Mouse (Mus musculus) heart, embryonic 12.5 days (tissue): Measurements from ENCODE around the gene Olfr99. TPM values are rescaled to one million over a fixed set of nuclear protein-coding genes. Genes with fewer than 3 reads are reported as not detected.
A peak's percentile ranks its signal among the peaks of the same experiment; 100 is the strongest.

Source experiments
- ATAC-seq: fragments of 200-750 bp; cut with Nextera tagmentation; 2 replicates; pipeline ENCODE4 v1.8.0; 2017; ENCODE audit warnings: moderate TSS enrichment, moderate library complexity; ENCODE audit not compliant: insufficient number of reproducible peaks, low FRiP score
- H3K27ac ChIP-seq: fragments of 300-500 bp; sonication (generic); 2 replicates; pipeline ENCODE4 v1.5.1; 2016; ENCODE audit warnings: mild to moderate bottlenecking, moderate library complexity; ENCODE audit not compliant: poor library complexity, severe bottlenecking
- H3K27me3 ChIP-seq: fragments of 300-500 bp; sonication (generic); replicated peaks from 2 replicates; pipeline ENCODE4 v1.6.1; 2016; ENCODE audit warnings: mild to moderate bottlenecking, moderate library complexity
- H3K36me3 ChIP-seq: fragments of 300-500 bp; sonication (generic); 2 replicates; pipeline ENCODE4 v1.6.1; 2016; ENCODE audit warnings: mild to moderate bottlenecking, moderate library complexity
- H3K4me1 ChIP-seq: fragments of 300-500 bp; sonication (generic); replicated peaks from 2 replicates; pipeline ENCODE4 v1.6.1; 2016; ENCODE audit warnings: mild to moderate bottlenecking
- H3K4me2 ChIP-seq: fragments of 300-500 bp; sonication (generic); 2 replicates; pipeline ENCODE4 v1.6.1; 2016; ENCODE audit warnings: mild to moderate bottlenecking, moderate library complexity
- H3K4me3 ChIP-seq: fragments of 300-500 bp; sonication (generic); 2 replicates; pipeline ENCODE4 v1.5.1; 2016; ENCODE audit warnings: mild to moderate bottlenecking
- H3K9ac ChIP-seq: fragments of 300-500 bp; sonication (generic); 2 replicates; pipeline ENCODE4 v1.6.1; 2016; ENCODE audit warnings: mild to moderate bottlenecking, moderate library complexity
- H3K9me3 ChIP-seq: fragments of 300-500 bp; sonication (generic); replicated peaks from 2 replicates; pipeline ENCODE4 v1.6.1; 2016; ENCODE audit warnings: mild to moderate bottlenecking, moderate library complexity
- WGBS: fragments of 180-500 bp; shearing (Covaris S2); methylation state at CpG from one replicate; pipeline ENCODE4 v1.1.7; 2016; 5-methylcytosine and 5-hydroxymethylcytosine counted together
- polyA plus RNA-seq: library from polyadenylated mRNA; unstranded; fragments of >200 nt; fragmentation: Nextera tagmentation; extraction: Ambion mirVana; gene quantifications from 2 replicates; pipeline ENCODE4 v1.2.1, GENCODE M21; 2016

Gene Olfr99
- not detected in 2 replicates for polyA plus RNA-seq

DNA sequence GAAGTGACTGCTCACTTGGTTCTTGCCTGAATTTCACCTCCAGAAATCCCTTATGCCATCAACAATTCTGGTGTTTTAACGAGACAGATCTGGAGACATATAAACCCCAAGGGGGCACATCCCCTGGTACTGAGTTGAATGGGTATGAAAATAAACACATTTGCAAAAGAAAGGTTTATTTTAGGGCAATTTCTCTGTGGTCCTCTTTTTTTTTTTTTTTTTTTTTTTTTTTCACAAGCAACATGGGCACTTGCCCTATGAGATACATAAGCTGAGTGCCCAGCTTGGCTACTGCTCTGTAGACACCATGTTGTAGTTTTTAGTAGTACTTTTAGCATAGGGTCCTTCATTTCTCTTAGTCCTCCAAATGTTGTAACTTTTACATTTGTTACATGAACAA is at the start of gene Olfr99:
Olfr99 (minus strand) TSS at position 101 of the 400 bp plus-strand sequence.
- Histone ChIP-seq H3K9me3 (no peaks in the 10 kb centered on the region), H3K4me1 (no peaks in the 10 kb centered on the region), H3K4me2 (no peak within 1 kb of the TSS), H3K9ac (no peak within 1 kb of the TSS), H3K27ac (no peak within 1 kb of the TSS), H3K36me3 (no peaks in the 10 kb centered on the region), H3K27me3 (no peaks in the 10 kb centered on the region), H3K4me3 (no peak within 1 kb of the TSS)
- no peak for ATAC-seq
- 70% methylated on average over 1 of the region's 1 CpGs for WGBS

DNA sequence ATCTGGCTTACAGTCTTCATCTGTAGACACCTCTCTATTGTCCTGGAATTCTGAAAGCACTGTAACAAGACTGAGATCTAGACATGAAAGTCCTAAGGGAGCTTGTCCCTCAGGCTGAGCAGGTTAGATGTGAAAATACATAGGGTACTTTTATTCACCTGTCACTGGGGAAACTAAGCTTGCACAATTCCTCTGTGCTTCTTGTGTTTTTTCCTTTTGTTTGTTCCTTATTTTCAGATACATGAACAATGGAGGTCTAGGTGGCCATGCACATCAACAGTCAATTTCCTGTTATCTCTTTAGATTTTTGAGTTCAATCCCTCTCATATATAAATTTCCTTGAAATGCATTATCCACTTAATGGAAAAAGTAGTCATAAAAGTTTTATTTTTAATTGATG is 33.7 kb upstream of the Olfr99 start, which contains the start of gene Olfr102:
Olfr102 (minus strand) TSS at position 101 of the 400 bp plus-strand sequence.
- Histone ChIP-seq H3K27ac (no peak within 1 kb of the TSS), H3K4me2 (no peak within 1 kb of the TSS), H3K9ac (no peak within 1 kb of the TSS), H3K4me3 (no peak within 1 kb of the TSS), H3K36me3 (no peaks in the 10 kb centered on the region), H3K9me3 (peaks cover 11% of the 10 kb centered on the region), H3K27me3 (no peaks in the 10 kb centered on the region), H3K4me1 (no peaks in the 10 kb centered on the region)
- ATAC-seq, result no peak

DNA sequence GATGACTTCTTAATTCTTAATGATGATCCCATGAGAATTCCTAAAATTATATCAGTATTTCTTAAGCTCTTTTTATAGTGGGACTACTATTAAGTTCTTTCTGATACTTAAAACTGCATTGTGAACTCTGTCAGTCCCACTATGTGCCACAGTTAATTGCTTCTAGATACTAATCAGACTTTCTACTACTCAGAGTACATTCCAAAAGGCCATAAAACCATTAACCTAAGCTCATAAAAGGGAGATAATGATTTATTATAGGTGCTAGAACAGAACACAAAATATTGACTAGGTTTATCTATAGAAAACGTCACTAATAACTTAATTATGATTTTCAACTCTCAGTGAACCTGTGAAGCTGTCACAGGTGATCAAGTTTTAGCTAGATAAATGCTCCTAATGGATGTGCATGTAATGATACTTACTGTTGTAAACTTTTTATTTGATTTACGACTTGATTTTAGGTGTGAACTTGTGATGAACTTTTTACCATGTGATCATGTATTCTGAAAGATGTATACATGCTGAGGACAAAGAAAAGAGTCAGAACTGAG is 27.0 kb upstream of the Olfr99 start:
- no peak overlapping the region for H3K4me3 ChIP-seq
- 35% methylated on average over 2 of the region's 2 CpGs for WGBS
- ATAC-seq, result no peak

GRCm38 (mm10) chr17:37308483-37308882 is 25.2 kb upstream of the Olfr99 start:
- no peaks in the 10 kb centered on the region for H3K36me3 ChIP-seq
- no peaks in the 10 kb centered on the region for H3K9me3 ChIP-seq
- no peak for ATAC-seq
- no peak overlapping the region for H3K27ac ChIP-seq
- H3K4me3 ChIP-seq, result no peak overlapping the region
- H3K27me3 ChIP-seq, result no peaks in the 10 kb centered on the region
- no peaks in the 10 kb centered on the region for H3K4me1 ChIP-seq
- 33% methylated on average over 4 of the region's 4 CpGs for WGBS
- H3K4me2 ChIP-seq, result no peak overlapping the region
- no peak overlapping the region for H3K9ac ChIP-seq

More for the DNA sequence above, 27.0 kb upstream of the Olfr99 start:
- H3K9me3 ChIP-seq, result no peaks in the 10 kb centered on the region
- H3K36me3 ChIP-seq, result no peaks in the 10 kb centered on the region
- no peak overlapping the region for H3K27ac ChIP-seq
- no peak overlapping the region for H3K9ac ChIP-seq
- H3K27me3 ChIP-seq, result no peaks in the 10 kb centered on the region
- no peaks in the 10 kb centered on the region for H3K4me1 ChIP-seq
- no peak overlapping the region for H3K4me2 ChIP-seq

- H3K27me3 ChIP-seq, result no peaks in the 10 kb centered on the region
- H3K9ac ChIP-seq, result no peak within 1 kb of the TSS
- no peaks in the 10 kb centered on the region for H3K9me3 ChIP-seq
- H3K4me2 ChIP-seq, result no peak within 1 kb of the TSS
- H3K36me3 ChIP-seq, result no peaks in the 10 kb centered on the region
- ATAC-seq, result no peak
- H3K27ac ChIP-seq, result no peak within 1 kb of the TSS
- WGBS, result 65% methylated on average over 4 of the region's 4 CpGs
- H3K4me1 ChIP-seq, result no peaks in the 10 kb centered on the region
- no peak within 1 kb of the TSS for H3K4me3 ChIP-seq
Observed at GRCm38 (mm10) chr17:37304213-37304612, 21.0 kb upstream of the Olfr99 start, which contains the start of gene Olfr101. TSS of gene Olfr101 (minus strand) at chr17:37304313.

DNA sequence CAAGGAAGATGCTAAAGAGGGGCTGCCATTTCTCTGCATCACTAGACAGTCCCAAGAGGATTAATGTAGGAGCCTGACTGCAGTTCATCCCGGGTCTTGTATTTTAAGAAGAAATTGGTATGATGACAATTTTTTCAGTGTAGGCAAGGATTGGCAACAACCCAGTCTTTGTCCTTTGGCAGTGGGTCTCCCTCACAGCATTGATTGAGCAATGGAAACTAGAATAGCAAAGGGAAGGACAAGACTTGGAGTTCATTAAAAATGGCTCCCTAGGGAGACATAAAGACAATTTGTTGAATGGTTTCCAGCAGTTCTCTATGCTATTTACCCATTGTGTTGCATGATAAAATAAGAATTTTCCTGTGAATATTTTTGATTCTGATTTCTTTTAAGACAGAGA is 2.9 kb downstream of the Olfr99 start:
- H3K9me3 ChIP-seq, result no peaks in the 10 kb centered on the region
- no peak overlapping the region for H3K4me3 ChIP-seq
- no peak overlapping the region for H3K9ac ChIP-seq
- no peak overlapping the region for H3K4me2 ChIP-seq
- H3K27me3 ChIP-seq, result no peaks in the 10 kb centered on the region
- no peaks in the 10 kb centered on the region for H3K36me3 ChIP-seq
- no peak for ATAC-seq
- H3K27ac ChIP-seq, result no peak overlapping the region
- H3K4me1 ChIP-seq, result no peaks in the 10 kb centered on the region
- WGBS, result 85% methylated on average over 1 of the region's 1 CpGs

DNA sequence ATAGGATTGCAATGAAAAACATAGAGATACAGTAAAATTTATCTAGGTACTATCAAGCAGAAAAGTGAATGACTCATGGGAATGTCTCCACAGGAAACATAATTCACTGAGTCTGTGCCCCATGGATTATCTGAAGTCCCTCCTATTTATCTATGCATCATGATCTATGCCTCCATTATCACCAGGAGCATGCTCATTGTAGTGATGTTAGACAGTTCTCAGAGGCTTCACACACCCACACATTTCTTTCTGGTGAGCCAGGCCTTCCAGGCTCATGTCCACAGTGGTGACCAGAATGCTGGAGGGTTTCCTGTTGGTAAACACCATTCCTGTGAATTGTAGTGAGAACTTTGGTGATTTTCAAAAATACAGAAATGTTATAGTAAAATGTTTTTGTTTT is 6.7 kb downstream of the Olfr99 start:
- no peaks in the 10 kb centered on the region for H3K4me1 ChIP-seq
- no peaks in the 10 kb centered on the region for H3K9me3 ChIP-seq
- H3K27me3 ChIP-seq, result no peaks in the 10 kb centered on the region; the same call in 1 of the 2 replicates
- no peak overlapping the region for H3K4me3 ChIP-seq
- H3K9ac ChIP-seq, result no peak overlapping the region
- no peaks in the 10 kb centered on the region for H3K36me3 ChIP-seq
- ATAC-seq, result no peak
- H3K4me2 ChIP-seq, result no peak overlapping the region
- H3K27ac ChIP-seq, result no peak overlapping the region

DNA sequence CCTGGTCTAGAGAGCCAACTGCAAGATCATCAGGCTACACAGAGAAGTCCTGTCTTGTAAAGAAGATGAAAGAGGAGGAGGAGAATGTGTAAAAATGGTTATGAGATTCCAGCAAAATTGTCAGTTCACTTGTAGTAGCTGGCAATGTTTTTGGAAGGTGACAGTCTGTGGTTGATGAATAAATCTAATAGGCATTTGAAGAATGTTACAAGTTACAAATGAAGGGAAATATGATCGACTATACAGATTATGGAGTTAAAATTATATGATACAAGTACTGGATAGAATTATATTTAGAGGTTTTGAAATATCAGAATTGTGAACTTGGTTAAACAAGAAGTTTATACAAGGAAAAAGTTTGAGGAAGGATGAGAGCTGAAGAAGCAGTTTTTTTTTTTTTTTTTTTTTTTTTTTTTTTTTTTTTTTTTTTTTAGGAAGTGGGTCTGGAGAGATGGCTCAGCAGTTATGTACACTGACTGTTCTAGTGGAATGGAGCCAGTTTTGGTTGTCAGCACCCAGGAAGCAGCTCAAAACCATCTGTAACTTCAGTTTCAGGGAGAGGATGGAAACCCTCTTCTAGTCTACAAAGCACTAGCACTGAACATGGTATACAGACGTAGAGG is 7.5 kb downstream of the Olfr99 start:
- Histone ChIP-seq H3K36me3 (no peaks in the 10 kb centered on the region), H3K27me3 (no peaks in the 10 kb centered on the region; the same call in 1 of the 2 replicates), H3K9me3 (no peaks in the 10 kb centered on the region), H3K9ac (no peak overlapping the region), H3K4me3 (no peak overlapping the region), H3K4me2 (no peak overlapping the region), H3K27ac (no peak overlapping the region), H3K4me1 (0 out of 2 replicates have a peak, but pooled peaks cover under 1% of the 10 kb centered on the region)
- WGBS, result 66% methylated on average over 2 of the region's 2 CpGs
- ATAC-seq, result no peak

GRCm38 (mm10) chr17:37270702-37271092 is 12.6 kb downstream of the Olfr99 start:
- WGBS, result 45% methylated on average over 8 of the region's 8 CpGs
- peak; percentile 16; the same call in 1 of the 2 replicates for ATAC-seq
- Histone ChIP-seq H3K9me3 (no peaks in the 10 kb centered on the region), H3K4me2 (peak overlapping the region; percentile 98), H3K36me3 (no peaks in the 10 kb centered on the region), H3K4me3 (peak overlapping the region; percentile 59), H3K9ac (no peak overlapping the region), H3K27me3 (no peaks in the 10 kb centered on the region; the same call in 1 of the 2 replicates), H3K27ac (no peak overlapping the region), H3K4me1 (0 out of 2 replicates have a peak, but pooled peaks cover 4% of the 10 kb centered on the region)

GRCm38 (mm10) chr17:37270058-37270701 is 13.1 kb downstream of the Olfr99 start, which contains the start of gene H2-M3:
TSS of gene H2-M3 (plus strand) at chr17:37270220.
- H3K9me3 ChIP-seq, result no peaks in the 10 kb centered on the region
- no peak within 1 kb of the TSS for H3K27ac ChIP-seq
- H3K36me3 ChIP-seq, result no peaks in the 10 kb centered on the region
- H3K4me1 ChIP-seq, result 0 out of 2 replicates have a peak, but pooled peaks cover 4% of the 10 kb centered on the region
- peak; percentile 88 for ATAC-seq
- 2% methylated on average over 26 of the region's 26 CpGs for WGBS
- H3K4me3 ChIP-seq, result peak within 1 kb of the TSS; percentile 59
- H3K4me2 ChIP-seq, result peak within 1 kb of the TSS; percentile 98
- H3K27me3 ChIP-seq, result no peaks in the 10 kb centered on the region; the same call in 1 of the 2 replicates
- H3K9ac ChIP-seq, result 0 out of 2 replicates have a peak within 1 kb of the TSS, but pooled peaks have one; percentile 16

DNA sequence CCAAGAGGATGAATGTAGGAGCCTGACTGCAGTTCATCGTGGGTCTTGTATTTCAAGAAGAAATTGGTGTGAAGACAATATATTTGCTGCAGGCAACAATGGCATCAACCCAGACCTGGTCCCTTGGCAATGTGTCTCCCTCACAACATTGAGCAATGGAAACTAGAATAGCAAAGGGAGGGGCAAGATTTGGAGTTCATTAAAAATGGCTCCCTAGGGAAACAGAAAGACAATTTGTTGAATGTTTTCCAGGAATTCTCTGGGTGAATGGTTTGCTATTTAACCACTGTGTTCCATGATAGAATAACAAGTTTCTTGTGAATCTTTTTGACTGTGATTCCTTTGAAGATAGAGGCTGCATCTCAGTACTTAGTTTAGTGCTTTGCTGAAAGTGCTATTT is 19.6 kb downstream of the Olfr99 start, which contains the start of gene Olfr98:
Olfr98 (minus strand) TSS at position 124 of the 400 bp plus-strand sequence.
- Histone ChIP-seq H3K4me3 (no peak within 1 kb of the TSS), H3K27ac (no peak within 1 kb of the TSS), H3K9me3 (no peaks in the 10 kb centered on the region), H3K36me3 (no peaks in the 10 kb centered on the region), H3K4me1 (no peaks in the 10 kb centered on the region), H3K4me2 (no peak within 1 kb of the TSS), H3K27me3 (no peaks in the 10 kb centered on the region), H3K9ac (no peak within 1 kb of the TSS)
- WGBS, result 82% methylated on average over 1 of the region's 1 CpGs
- ATAC-seq, result no peak
